Mouse (Mus musculus): ENCODE data around the gene Prkn. TPM values are rescaled to one million over a fixed set of nuclear protein-coding genes. Genes with fewer than 3 reads are reported as not detected.

Prkn gene
- polyA plus RNA-seq, 1 experiment from 2014 or later = 0.64 TPM

DNA sequence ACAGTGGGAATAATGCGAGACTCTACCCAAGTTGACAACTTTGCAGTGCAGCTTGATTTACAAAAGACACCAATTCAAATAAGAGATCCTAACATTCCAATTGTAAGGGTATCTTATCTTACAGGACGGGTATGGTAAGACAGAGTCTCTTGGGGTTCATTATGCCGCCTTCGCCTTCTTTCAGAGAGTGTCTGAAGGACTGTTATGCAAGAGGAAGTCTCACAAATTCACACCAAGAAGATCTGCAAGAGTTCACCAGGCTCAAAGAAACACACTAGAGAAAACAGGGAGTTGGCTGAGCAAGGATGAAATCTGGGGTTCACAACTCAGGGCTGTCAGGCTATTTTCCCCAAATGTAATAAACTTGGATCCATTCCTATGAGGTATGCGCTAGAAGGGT is 1242.0 kb downstream of the Prkn start:
- 69% methylated on average over 5 of the region's 5 CpGs for WGBS (ENCODE audit: insufficient replicate concordance)
- Histone ChIP-seq H3K36me3 (no peaks in the 10 kb centered on the region), H3K4me3 (no peak overlapping the region), H3K4me1 (no peaks in the 10 kb centered on the region), H3K27me3 (replicated peaks) (peaks cover 20% of the 10 kb centered on the region), H3K9ac (no peak overlapping the region), H3K4me2 (no peak overlapping the region), H3K9me3 (replicated peaks) (no peaks in the 10 kb centered on the region), H3K27ac (no peak overlapping the region)
- ATAC-seq = no peak

DNA sequence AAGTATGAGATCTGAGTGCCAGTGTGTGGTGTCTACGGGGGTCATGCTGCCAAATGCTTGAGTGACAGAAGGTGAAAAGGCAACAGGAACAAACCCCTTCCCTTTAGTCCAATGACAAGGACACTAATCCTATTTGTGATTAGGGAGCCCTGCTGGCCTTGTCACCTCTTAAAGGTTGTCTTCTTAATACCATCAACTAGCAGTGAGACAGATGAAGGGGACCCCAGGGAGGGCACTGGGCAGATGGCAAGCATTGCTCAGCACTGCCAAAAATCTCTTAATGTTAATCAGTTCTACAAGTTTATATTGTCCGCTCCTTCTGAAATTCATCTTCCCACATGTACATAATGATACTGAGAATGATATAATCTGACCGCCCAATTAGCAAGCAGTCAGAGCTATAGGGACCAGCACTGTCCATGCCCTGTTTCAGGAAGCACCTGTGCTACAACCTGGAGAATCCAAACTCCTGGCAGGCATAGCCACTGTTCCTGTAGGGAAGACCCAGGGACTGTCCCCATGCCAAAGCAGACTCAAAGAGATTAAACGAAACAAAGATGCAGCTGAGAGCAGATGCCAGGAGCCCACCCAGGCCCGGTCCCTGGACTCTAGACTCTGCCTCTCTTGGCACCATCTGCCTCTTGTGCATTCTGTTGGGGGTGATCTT is 1250.2 kb downstream of the Prkn start:
- ATAC-seq = no peak
- Histone ChIP-seq H3K4me2 (no peak overlapping the region), H3K4me1 (no peaks in the 10 kb centered on the region; the same call in 1 of the 2 replicates), H3K9me3 (replicated peaks) (no peaks in the 10 kb centered on the region), H3K9ac (no peak overlapping the region), H3K4me3 (no peak overlapping the region), H3K36me3 (no peaks in the 10 kb centered on the region), H3K27me3 (replicated peaks) (peaks cover 23% of the 10 kb centered on the region; the same call in 1 of the 2 replicates), H3K27ac (no peak overlapping the region)
- 58% methylated on average over 5 of the region's 5 CpGs for WGBS (ENCODE audit: insufficient replicate concordance)

DNA sequence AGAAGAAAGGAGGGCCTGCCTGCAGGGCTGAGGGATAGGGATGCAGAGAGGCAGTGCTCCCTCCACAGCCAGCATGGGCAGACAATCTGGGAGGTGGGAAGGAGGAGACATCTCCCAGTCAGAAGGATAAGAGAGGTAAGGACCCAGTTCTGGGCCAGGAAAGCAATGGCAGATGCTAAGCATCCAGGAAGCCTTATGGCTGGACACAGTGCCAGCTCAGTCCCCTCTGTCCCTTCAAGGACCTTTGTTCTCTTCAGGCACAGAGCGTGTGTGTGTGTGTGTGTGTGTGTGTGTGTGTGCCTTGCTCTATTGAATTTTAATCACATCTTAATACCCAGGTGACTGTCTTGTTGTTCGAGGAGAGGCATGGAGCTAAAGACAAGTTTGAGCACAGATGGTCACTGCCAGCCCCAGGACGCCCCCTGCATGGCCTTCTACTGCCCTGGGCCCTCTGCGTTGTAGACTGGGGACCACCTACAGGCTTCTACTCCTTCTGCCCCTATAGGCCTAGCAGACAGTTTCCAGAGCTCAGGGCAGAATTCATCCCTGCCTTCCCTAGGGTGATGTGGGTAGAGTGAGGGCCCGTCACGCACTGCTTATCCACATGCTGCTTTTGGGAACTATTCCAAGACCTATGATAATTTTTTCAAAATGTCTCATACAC is 1252.8 kb downstream of the Prkn start:
- Histone ChIP-seq H3K4me1 (no peaks in the 10 kb centered on the region; the same call in 1 of the 2 replicates), H3K9me3 (replicated peaks) (no peaks in the 10 kb centered on the region)
- WGBS (ENCODE audit: insufficient replicate concordance) = 68% methylated on average over 6 of the region's 6 CpGs

DNA sequence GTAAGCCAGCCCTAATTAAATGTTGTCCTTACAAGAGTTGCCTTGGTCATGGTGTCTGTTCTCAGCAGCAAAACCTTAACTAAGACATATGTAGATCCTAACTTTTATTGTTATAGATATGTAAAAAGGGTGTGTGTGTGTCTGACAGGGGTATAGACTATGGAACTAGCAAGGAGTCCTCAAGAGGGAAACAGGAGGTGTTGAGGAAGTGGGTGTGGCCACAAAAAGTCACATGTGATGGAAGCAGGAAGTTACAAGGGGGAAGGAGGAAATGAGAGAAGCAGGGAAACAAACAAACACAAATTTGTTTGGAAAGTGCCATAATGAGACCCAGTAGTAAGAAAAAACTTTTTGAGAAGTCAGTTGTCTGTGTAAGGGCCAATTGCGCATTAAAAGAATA is 1253.8 kb downstream of the Prkn start:
- ATAC-seq = no peak
- H3K27ac ChIP-seq = no peak overlapping the region
- H3K4me2 ChIP-seq = no peak overlapping the region
- H3K4me1 ChIP-seq = no peaks in the 10 kb centered on the region; the same call in 1 of the 2 replicates
- no peak overlapping the region for H3K4me3 ChIP-seq
- peaks cover 13% of the 10 kb centered on the region for H3K27me3 ChIP-seq (replicated peaks)
- 86% methylated on average over 1 of the region's 1 CpGs for WGBS (ENCODE audit: insufficient replicate concordance)
- no peaks in the 10 kb centered on the region for H3K36me3 ChIP-seq
- H3K9ac ChIP-seq = no peak overlapping the region
- H3K9me3 ChIP-seq (replicated peaks) = no peaks in the 10 kb centered on the region

More for the DNA sequence above, 1252.8 kb downstream of the Prkn start:
- no peak overlapping the region for H3K9ac ChIP-seq
- H3K4me2 ChIP-seq = no peak overlapping the region
- peaks cover 12% of the 10 kb centered on the region; the same call in 1 of the 2 replicates for H3K27me3 ChIP-seq (replicated peaks)
- H3K27ac ChIP-seq = no peak overlapping the region
- no peaks in the 10 kb centered on the region for H3K36me3 ChIP-seq
- no peak for ATAC-seq
- H3K4me3 ChIP-seq = no peak overlapping the region

DNA sequence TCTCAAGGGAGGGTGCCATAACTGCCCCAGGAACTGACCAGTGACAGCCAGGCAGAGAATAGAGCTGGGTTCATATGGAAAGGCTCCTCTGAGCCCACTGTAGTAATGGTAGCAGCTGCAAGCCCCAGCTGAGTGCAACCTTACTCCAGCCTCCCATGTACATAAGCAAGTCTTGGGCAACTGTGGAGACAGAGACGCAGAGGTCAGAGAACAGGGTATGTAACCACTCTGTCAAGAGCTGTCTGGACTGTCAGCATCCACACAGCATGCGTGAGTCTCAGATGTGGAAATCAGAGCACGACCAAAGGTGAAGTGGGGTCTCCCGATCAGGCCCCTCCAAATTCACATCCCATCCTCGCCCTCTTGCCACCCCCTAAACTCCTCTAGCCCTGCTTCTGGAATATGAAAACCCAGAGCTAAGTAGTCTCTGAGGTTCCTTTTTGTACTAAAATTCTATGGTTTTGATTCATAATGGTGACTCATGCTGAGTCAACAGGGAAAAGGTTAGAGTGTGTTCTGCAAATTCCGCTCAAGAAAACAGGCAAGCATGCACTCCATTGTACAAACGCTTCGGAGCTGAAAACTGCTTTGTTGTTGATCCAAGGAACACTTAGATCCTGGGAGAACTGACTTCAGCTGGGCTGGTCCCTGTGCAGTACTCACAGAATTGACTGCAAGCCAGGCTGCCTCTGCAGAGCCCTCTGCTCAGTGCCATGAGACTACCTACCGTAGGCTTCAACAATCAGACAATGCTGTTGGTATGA is 1254.8 kb downstream of the Prkn start:
- Histone ChIP-seq H3K9ac (no peak overlapping the region; the same call in 1 of the 2 replicates), H3K27ac (no peak overlapping the region), H3K9me3 (replicated peaks) (no peaks in the 10 kb centered on the region), H3K4me3 (no peak overlapping the region), H3K4me1 (no peaks in the 10 kb centered on the region; the same call in 1 of the 2 replicates), H3K36me3 (no peaks in the 10 kb centered on the region), H3K4me2 (no peak overlapping the region), H3K27me3 (replicated peaks) (peaks cover 11% of the 10 kb centered on the region)
- WGBS (ENCODE audit: insufficient replicate concordance) = 81% methylated on average over 9 of the region's 9 CpGs
- no peak for ATAC-seq

DNA sequence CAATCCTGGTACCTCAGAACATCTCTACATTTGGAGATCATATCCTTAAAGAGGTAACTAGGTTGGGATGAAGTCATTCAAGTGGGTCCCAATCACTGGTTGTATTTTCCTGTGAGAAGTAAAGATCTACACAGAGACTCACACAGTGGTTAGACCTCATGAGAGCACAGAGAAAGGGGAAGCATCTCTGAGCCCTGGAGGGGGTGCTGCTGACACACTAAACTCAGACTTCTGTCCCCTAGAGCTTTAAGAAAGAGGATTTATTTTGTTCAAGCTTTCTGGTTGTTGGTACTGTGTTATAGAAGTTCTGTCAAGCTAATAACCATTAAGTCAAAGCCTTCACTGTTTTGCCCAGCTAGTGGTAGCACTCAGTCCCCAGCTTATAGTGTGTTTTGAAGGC is 1259.2 kb downstream of the Prkn start:
- ATAC-seq = no peak
- no peaks in the 10 kb centered on the region for H3K9me3 ChIP-seq (replicated peaks)
- H3K27me3 ChIP-seq (replicated peaks) = peaks cover 5% of the 10 kb centered on the region
- H3K27ac ChIP-seq = no peak overlapping the region
- no peak overlapping the region for H3K9ac ChIP-seq
- H3K36me3 ChIP-seq = no peaks in the 10 kb centered on the region
- peaks cover 7% of the 10 kb centered on the region for H3K4me1 ChIP-seq
- no peak overlapping the region for H3K4me2 ChIP-seq
- H3K4me3 ChIP-seq = no peak overlapping the region

DNA sequence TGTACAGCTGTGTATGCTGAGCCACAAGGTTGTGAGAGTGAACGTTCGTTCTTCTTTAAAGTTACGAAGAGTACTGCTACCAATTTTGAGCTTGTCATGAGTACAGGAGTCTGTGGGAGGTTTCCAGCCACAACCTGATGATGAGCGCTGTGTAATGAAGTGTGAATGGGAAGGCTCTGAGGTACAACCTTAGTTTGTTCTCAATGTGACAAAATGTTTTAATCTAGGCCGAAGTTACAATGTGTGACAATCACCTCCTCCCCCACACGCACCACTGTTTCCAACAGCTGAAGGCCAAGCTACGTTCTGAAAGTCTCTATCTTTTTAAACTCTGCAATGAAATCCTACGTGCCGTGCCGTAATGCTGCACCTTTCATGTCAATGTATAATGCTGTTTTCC is 1262.1 kb downstream of the Prkn start:
- Histone ChIP-seq H3K27ac (no peak overlapping the region), H3K9ac (no peak overlapping the region), H3K9me3 (replicated peaks) (no peaks in the 10 kb centered on the region), H3K36me3 (no peaks in the 10 kb centered on the region), H3K27me3 (replicated peaks) (peaks cover 5% of the 10 kb centered on the region), H3K4me2 (no peak overlapping the region), H3K4me1 (peaks cover 20% of the 10 kb centered on the region), H3K4me3 (no peak overlapping the region)
- no peak for ATAC-seq
- 89% methylated on average over 10 of the region's 10 CpGs for WGBS (ENCODE audit: insufficient replicate concordance)

DNA sequence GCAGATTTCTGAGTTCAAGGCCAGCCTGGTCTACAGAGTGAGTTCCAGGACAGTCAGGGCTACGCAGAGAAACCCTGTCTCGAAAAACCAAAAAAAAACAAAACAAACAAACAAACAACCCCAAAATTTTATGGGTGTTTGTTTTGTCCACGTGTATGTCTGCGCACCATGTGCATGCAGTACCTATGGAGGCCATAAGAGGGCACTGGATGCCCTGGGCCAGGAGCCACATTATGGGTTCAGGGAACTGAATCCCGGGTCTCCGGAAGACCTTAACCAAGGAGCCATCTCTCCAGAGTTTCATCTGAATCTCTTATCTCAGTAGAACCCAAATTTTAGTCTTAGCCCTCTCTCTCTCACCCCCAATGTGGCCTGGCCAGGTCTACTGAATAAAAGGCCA is 1263.6 kb downstream of the Prkn start:
- 70% methylated on average over 6 of the region's 6 CpGs for WGBS (ENCODE audit: insufficient replicate concordance)
- Histone ChIP-seq H3K4me2 (peak overlapping the region; percentile 40; the same call in 1 of the 2 replicates), H3K9me3 (replicated peaks) (no peaks in the 10 kb centered on the region), H3K9ac (0 out of 2 replicates have a peak overlapping the region, but pooled peaks have one; percentile 46), H3K4me3 (no peak overlapping the region), H3K4me1 (peaks cover 20% of the 10 kb centered on the region), H3K27ac (peak overlapping the region; percentile 66), H3K36me3 (no peaks in the 10 kb centered on the region), H3K27me3 (replicated peaks) (no peaks in the 10 kb centered on the region)
- ATAC-seq = no peak; the same call in 1 of the 2 replicates

DNA sequence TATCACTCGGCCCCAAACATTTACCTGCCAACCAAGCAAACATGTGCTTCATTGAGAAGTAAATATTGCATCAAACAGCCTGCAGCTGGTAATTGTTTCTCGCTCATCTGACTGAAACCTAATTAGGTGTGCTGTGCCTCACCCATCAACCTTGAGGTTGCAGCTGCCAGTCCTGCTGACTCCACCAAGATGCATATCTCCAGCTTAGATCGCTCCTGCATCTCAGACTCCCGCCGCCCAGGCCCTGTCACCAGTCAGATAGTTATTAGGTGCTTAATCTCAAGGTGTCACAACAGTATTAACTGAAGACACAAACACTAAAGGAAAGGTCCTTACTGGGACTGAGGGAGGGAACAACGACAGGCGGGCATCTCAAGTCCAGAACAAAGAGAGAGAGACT is 1264.1 kb downstream of the Prkn start:
- 47% methylated on average over 7 of the region's 7 CpGs for WGBS (ENCODE audit: insufficient replicate concordance)

DNA sequence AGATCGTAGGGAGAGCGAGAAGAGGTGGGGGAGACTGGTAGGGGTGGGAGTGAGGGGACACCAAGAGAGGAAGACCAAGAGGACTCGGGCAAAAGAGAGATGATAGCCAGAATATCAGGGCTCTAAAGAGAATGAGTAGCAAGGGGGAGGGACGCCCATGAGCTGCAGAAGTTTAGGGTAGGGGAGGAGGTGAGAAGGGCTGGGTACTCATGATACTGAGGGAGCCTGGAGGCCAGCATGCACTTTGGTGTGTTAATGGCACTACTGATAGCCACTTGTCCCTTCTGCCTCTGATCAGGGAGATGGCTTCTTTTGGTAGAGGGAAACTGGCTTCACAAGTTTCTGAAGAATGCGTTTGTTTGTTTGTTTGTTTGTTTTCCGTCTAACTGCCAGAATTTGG is 1264.5 kb downstream of the Prkn start:
- H3K4me2 ChIP-seq = peak overlapping the region; percentile 40
- H3K36me3 ChIP-seq = no peaks in the 10 kb centered on the region
- H3K9ac ChIP-seq = peak overlapping the region; percentile 46
- WGBS (ENCODE audit: insufficient replicate concordance) = 59% methylated on average over 6 of the region's 6 CpGs
- no peaks in the 10 kb centered on the region for H3K9me3 ChIP-seq (replicated peaks)
- ATAC-seq = peak; percentile 88
- H3K4me3 ChIP-seq = no peak overlapping the region
- no peaks in the 10 kb centered on the region for H3K27me3 ChIP-seq (replicated peaks)
- peak overlapping the region; percentile 66 for H3K27ac ChIP-seq
- H3K4me1 ChIP-seq = peaks cover 20% of the 10 kb centered on the region

More for the DNA sequence above, 1264.1 kb downstream of the Prkn start:
- Histone ChIP-seq H3K4me2 (peak overlapping the region; percentile 40), H3K4me3 (no peak overlapping the region), H3K36me3 (no peaks in the 10 kb centered on the region), H3K9me3 (replicated peaks) (no peaks in the 10 kb centered on the region), H3K4me1 (peaks cover 20% of the 10 kb centered on the region), H3K27ac (peak overlapping the region; percentile 66), H3K27me3 (replicated peaks) (no peaks in the 10 kb centered on the region), H3K9ac (peak overlapping the region; percentile 46)
- ATAC-seq = peak; percentile 82

DNA sequence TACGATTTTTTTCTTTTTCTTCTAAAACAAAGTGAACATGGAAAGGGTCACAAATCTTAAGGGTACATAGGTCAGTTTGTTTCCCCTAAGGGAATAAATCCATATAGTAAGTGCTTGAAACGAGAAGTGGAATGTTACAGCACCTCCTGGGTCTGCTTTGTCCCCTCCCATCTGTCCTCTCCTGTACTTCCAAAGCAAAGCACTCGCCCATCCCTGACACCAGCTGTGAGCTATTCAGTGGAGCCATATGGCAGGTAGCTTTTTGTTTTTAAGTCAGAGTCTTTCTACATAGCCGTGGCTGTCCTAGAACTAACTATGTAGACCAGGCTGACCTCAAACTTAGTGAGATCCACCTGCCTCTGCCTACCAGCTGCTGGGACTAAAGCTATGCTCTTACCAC is 1266.1 kb downstream of the Prkn start:
- H3K4me1 ChIP-seq = peaks cover 20% of the 10 kb centered on the region
- H3K4me2 ChIP-seq = no peak overlapping the region
- H3K9me3 ChIP-seq (replicated peaks) = no peaks in the 10 kb centered on the region
- no peaks in the 10 kb centered on the region for H3K36me3 ChIP-seq
- no peak overlapping the region for H3K4me3 ChIP-seq
- ATAC-seq = no peak
- no peak overlapping the region for H3K27ac ChIP-seq
- 0 out of 2 replicates have a peak, but pooled peaks cover 7% of the 10 kb centered on the region for H3K27me3 ChIP-seq (replicated peaks)
- no peak overlapping the region for H3K9ac ChIP-seq
- WGBS (ENCODE audit: insufficient replicate concordance) = 64% methylated on average over 4 of the region's 4 CpGs

Measured in liver, embryonic 12.5 days (tissue).